Mouse (Mus musculus): ENCODE data around the gene Atl1.

Gene Atl1

GRCm38 (mm10) chr12:69885170-69885923 is 7.1 kb upstream of the Atl1 start:
- DNase-seq = no peak

GRCm38 (mm10) chr12:69887776-69888175 is 4.6 kb upstream of the Atl1 start:
- no peak for DNase-seq

- no peak for DNase-seq
These were observed 4.1 kb upstream of the Atl1 start for GRCm38 (mm10) chr12:69888345-69888744.

GRCm38 (mm10) chr12:69890051-69890450 is 2.4 kb upstream of the Atl1 start:
- no peak for DNase-seq

- DNase-seq = no peak
These were observed 1.9 kb upstream of the Atl1 start for GRCm38 (mm10) chr12:69890476-69890875.

- DNase-seq = no peak
These were observed 693 bp upstream of the Atl1 start for GRCm38 (mm10) chr12:69891721-69892120.

GRCm38 (mm10) chr12:69893927-69894326 is 1.5 kb downstream of the Atl1 start:
- DNase-seq = no peak

- DNase-seq = no peak
These were observed 2.6 kb downstream of the Atl1 start for GRCm38 (mm10) chr12:69895046-69895445.

GRCm38 (mm10) chr12:69898119-69898518 is 5.7 kb downstream of the Atl1 start:
- DNase-seq = no peak

- DNase-seq = no peak
These were observed 12.6 kb downstream of the Atl1 start for GRCm38 (mm10) chr12:69904991-69905390.

GRCm38 (mm10) chr12:69907667-69908510 is 15.5 kb downstream of the Atl1 start:
- DNase-seq = peak; percentile 75

GRCm38 (mm10) chr12:69908511-69908900 is 16.1 kb downstream of the Atl1 start:
- peak; percentile 73 for DNase-seq

GRCm38 (mm10) chr12:69911906-69912305 is 19.5 kb downstream of the Atl1 start:
- no peak for DNase-seq

GRCm38 (mm10) chr12:69912737-69913136 is 20.3 kb downstream of the Atl1 start:
- DNase-seq = no peak

GRCm38 (mm10) chr12:69917870-69918269 is 25.5 kb downstream of the Atl1 start:
- DNase-seq = no peak

GRCm38 (mm10) chr12:69922099-69922498 is 29.7 kb downstream of the Atl1 start:
- DNase-seq = no peak

- no peak for DNase-seq
These were observed 30.7 kb downstream of the Atl1 start for GRCm38 (mm10) chr12:69923128-69923527.

GRCm38 (mm10) chr12:69923603-69924002 is 31.2 kb downstream of the Atl1 start:
- no peak for DNase-seq

- peak; percentile 23 for DNase-seq
These were observed 31.6 kb downstream of the Atl1 start for GRCm38 (mm10) chr12:69924012-69924411.

GRCm38 (mm10) chr12:69926716-69927115 is 34.3 kb downstream of the Atl1 start:
- DNase-seq = no peak

GRCm38 (mm10) chr12:69937731-69938130 is 45.3 kb downstream of the Atl1 start:
- DNase-seq = no peak

GRCm38 (mm10) chr12:69939291-69939690 is 46.9 kb downstream of the Atl1 start:
- no peak for DNase-seq

- DNase-seq = no peak
These were observed 49.4 kb downstream of the Atl1 start for GRCm38 (mm10) chr12:69941655-69942329.

- DNase-seq = no peak
These were observed 53.4 kb downstream of the Atl1 start for GRCm38 (mm10) chr12:69945861-69946260.
